Mouse (Mus musculus): ENCODE results near the gene Mtnr1b. TPM values are rescaled to one million over a fixed set of nuclear protein-coding genes. Genes with fewer than 3 reads are reported as not detected.

Mtnr1b gene
- polyA plus RNA-seq, 1 experiment, result not detected

DNA sequence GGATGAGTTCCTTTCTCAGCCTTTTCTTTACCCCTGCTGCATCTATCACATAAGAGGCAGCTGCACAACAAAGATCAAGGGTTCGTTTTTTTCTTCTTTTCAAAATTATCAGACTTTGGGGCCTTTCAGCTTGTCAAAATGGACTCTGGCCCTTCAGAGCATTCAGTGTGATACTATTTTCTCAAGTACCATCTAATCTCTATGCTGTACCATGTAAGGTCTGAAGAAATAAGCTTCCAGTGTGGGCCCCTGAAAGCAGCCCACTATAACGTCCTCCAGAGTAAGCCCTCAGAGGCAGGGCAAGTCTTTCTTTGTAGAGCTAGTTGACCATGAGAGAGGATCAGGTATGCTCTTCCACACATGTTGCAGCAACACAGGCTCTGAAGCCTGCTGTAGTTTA is 87.7 kb downstream of the Mtnr1b start:
- Histone ChIP-seq H3K4me1 (replicated peaks; ENCODE audit: control insufficient read depth, insufficient read depth, low read length) (no peaks in the 10 kb centered on the region), H3K27ac (ENCODE audit: control insufficient read depth, insufficient read depth, low read length) (no peak overlapping the region), H3K27me3 (ENCODE audit: control insufficient read depth, insufficient read depth, low read length) (no peaks in the 10 kb centered on the region), H3K4me3 (ENCODE audit: control insufficient read depth, insufficient read depth, low read length) (no peak overlapping the region), H3K36me3 (ENCODE audit: control insufficient read depth, insufficient read depth, low read length) (no peaks in the 10 kb centered on the region)
- 72% methylated on average over 2 of the region's 2 CpGs for WGBS
- DNase-seq, result no peak
- TF ChIP-seq CTCF (IDR thresholded peaks at IDR 0.05; ENCODE audit: borderline replicate concordance, control insufficient read depth, extremely low read depth, insufficient read depth, low read length, poor library complexity) (no peak), POLR2A (IDR thresholded peaks at IDR 0.05; ENCODE audit: control insufficient read depth, extremely low read depth, insufficient read depth, low read length, poor library complexity) (no peak)

DNA sequence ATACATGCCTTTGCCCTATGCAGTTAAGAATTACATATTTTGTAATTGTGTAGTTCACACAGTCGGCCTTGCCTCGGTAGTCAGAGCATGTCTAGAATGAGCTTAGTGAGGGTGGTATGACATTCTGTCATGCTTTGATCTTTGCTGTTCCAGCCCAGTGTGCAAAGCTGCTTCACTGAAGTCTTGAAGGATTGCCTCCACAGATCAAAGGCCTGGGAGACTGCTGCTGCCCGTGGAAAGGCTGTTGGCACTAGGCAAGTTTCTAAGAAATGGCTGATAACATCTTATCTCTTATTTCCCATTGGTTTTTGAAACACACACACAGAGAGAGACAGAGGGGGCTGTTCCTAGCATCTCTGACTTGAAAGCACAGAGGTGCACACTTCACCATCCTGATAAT is 88.2 kb downstream of the Mtnr1b start:
- Histone ChIP-seq H3K4me3 (ENCODE audit: control insufficient read depth, insufficient read depth, low read length) (no peak overlapping the region), H3K36me3 (ENCODE audit: control insufficient read depth, insufficient read depth, low read length) (no peaks in the 10 kb centered on the region), H3K27me3 (ENCODE audit: control insufficient read depth, insufficient read depth, low read length) (no peaks in the 10 kb centered on the region), H3K4me1 (replicated peaks; ENCODE audit: control insufficient read depth, insufficient read depth, low read length) (no peaks in the 10 kb centered on the region), H3K27ac (ENCODE audit: control insufficient read depth, insufficient read depth, low read length) (no peak overlapping the region)
- 27% methylated on average over 3 of the region's 3 CpGs for WGBS
- TF ChIP-seq POLR2A (IDR thresholded peaks at IDR 0.05; ENCODE audit: control insufficient read depth, extremely low read depth, insufficient read depth, low read length, poor library complexity) (no peak), CTCF (IDR thresholded peaks at IDR 0.05; ENCODE audit: borderline replicate concordance, control insufficient read depth, extremely low read depth, insufficient read depth, low read length, poor library complexity) (no peak)
- no peak for DNase-seq

GRCm38 (mm10) chr9:15781936-15782335 is 92.4 kb downstream of the Mtnr1b start:
- 85% methylated on average over 4 of the region's 4 CpGs for WGBS
- H3K36me3 ChIP-seq (ENCODE audit: control insufficient read depth, insufficient read depth, low read length), result no peaks in the 10 kb centered on the region
- no peaks in the 10 kb centered on the region for H3K27me3 ChIP-seq (ENCODE audit: control insufficient read depth, insufficient read depth, low read length)
- no peak overlapping the region for H3K4me3 ChIP-seq (ENCODE audit: control insufficient read depth, insufficient read depth, low read length)
- no peak for TF ChIP-seq CTCF (IDR thresholded peaks at IDR 0.05; ENCODE audit: borderline replicate concordance, control insufficient read depth, extremely low read depth, insufficient read depth, low read length, poor library complexity)
- no peak for TF ChIP-seq POLR2A (IDR thresholded peaks at IDR 0.05; ENCODE audit: control insufficient read depth, extremely low read depth, insufficient read depth, low read length, poor library complexity)
- H3K4me1 ChIP-seq (replicated peaks; ENCODE audit: control insufficient read depth, insufficient read depth, low read length), result no peaks in the 10 kb centered on the region
- no peak overlapping the region for H3K27ac ChIP-seq (ENCODE audit: control insufficient read depth, insufficient read depth, low read length)
- DNase-seq, result no peak

DNA sequence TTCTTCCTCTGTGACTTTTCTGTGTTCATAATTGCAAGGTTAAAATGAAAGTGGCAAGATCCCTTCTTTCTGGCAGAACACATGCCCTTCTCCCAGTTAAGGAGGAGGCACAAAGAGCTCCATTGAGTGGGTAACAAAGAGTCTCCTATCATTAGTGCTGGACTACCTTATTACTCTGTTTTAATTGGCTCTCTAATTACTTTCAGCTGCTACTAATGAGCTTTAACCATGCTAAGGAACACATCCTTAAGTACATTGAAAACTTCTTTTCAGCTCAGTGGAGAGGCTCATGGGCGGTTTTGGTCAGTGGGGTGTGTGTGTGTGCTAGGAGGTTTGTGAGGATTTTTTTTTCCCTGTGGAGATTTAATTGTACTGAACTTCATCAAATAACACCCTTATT is 99.4 kb downstream of the Mtnr1b start:
- Histone ChIP-seq H3K4me1 (replicated peaks; ENCODE audit: control insufficient read depth, insufficient read depth, low read length) (no peaks in the 10 kb centered on the region), H3K4me3 (ENCODE audit: control insufficient read depth, insufficient read depth, low read length) (no peak overlapping the region), H3K27ac (ENCODE audit: control insufficient read depth, insufficient read depth, low read length) (no peak overlapping the region), H3K27me3 (ENCODE audit: control insufficient read depth, insufficient read depth, low read length) (no peaks in the 10 kb centered on the region), H3K36me3 (ENCODE audit: control insufficient read depth, insufficient read depth, low read length) (no peaks in the 10 kb centered on the region)
- DNase-seq, result no peak
- TF ChIP-seq CTCF (IDR thresholded peaks at IDR 0.05; ENCODE audit: borderline replicate concordance, control insufficient read depth, extremely low read depth, insufficient read depth, low read length, poor library complexity), result no peak
- TF ChIP-seq POLR2A (IDR thresholded peaks at IDR 0.05; ENCODE audit: control insufficient read depth, extremely low read depth, insufficient read depth, low read length, poor library complexity), result no peak
- 88% methylated on average over 1 of the region's 1 CpGs for WGBS

Other genes starting within 250 kb of the Mtnr1b start
- 0.08 and 0.09 TPM in 2 replicates for gene Deup1, start 246.6 kb downstream of the Mtnr1b start, polyA plus RNA-seq (2012; rRNA removed)
- 4.7 and 4.8 TPM in 2 replicates for gene Slc36a4, start 164.8 kb downstream of the Mtnr1b start, polyA plus RNA-seq (2012; rRNA removed)